ENCODE assay signal across 8 mouse cellular contexts in the genomic region with DNA sequence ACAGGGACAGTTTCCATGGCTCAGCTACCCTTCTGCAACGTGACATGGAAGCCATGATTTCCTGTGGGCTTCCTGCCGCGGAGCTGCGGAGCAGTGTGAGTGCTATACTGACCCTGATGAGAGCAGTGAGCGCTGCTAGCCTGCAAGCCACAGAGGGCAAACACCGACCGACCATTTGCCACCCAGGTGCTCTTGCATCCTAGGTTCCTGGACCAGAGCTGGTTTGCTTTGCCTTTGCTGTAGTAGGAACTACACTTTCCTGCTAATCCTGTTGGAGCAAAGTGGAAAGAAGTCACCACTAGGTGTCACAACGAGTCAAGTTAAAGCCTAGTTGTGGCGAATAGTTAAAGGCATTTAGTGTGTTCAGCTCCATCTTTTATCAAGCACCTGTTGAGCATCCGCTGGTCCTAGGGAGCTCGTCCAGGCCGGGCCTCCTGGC. TPM values are rescaled to one million over a fixed set of nuclear protein-coding genes. Genes with fewer than 3 reads are reported as not detected.
A peak's percentile ranks its signal among the peaks of the same experiment; 100 is the strongest.
DNase-seq lines count a peak whose midpoint lies in the region; ATAC-seq lines count a peak whose summit lies in the region.

No protein-coding gene starts in this region.

- no peak overlapping the region for H3K4me2 ChIP-seq in intestine, embryonic 16.5 days (ENCODE audit: low read depth, low read length)

- WGBS in intestine, embryonic 16.5 days: 19% methylated on average over 12 of the region's 12 CpGs

- no peaks in the 10 kb centered on the region for H3K27me3 ChIP-seq in intestine, embryonic 16.5 days (replicated peaks; ENCODE audit: control insufficient read depth, insufficient read depth, low read length)

- no peaks in the 10 kb centered on the region for H3K4me1 ChIP-seq in intestine, embryonic 16.5 days (ENCODE audit: control insufficient read depth, insufficient read depth, low read length)

- H3K9me3 ChIP-seq in intestine, embryonic 16.5 days (ENCODE audit: control insufficient read depth, low read length): no peaks in the 10 kb centered on the region

- peak; percentile 61 for DNase-seq in testis, postnatal 10 days (ENCODE audit: low spot score)
- DNase-seq in testis, postnatal 14 days (ENCODE audit: low spot score): no peak
- DNase-seq in cerebellum, postnatal 10 days: peak; percentile 82 to 91
- DNase-seq in frontal cortex, postnatal 36 days (ENCODE audit: low spot score in 2 of 2): peak; percentile 70 to 94
- DNase-seq in left cerebral cortex, adult 9 months (ENCODE audit: low spot score in 2 of 2): peak; percentile 67 to 94
- peak; percentile 65 for DNase-seq in right cerebral cortex, postnatal 14 days

- no peak overlapping the region for H3K9ac ChIP-seq in intestine, embryonic 16.5 days (ENCODE audit: low read depth, low read length)

- H3K36me3 ChIP-seq in intestine, embryonic 16.5 days (ENCODE audit: control insufficient read depth, insufficient read depth, low read length): no peaks in the 10 kb centered on the region

- ATAC-seq in intestine, embryonic 16.5 days: peak; percentile 33
- ATAC-seq in megakaryocyte-erythroid progenitor cell, adult 5-6 weeks (replicated peaks; ENCODE audit: low FRiP score, low TSS enrichment, poor library complexity, severe bottlenecking): peak; percentile 77

- no peak overlapping the region for H3K4me3 ChIP-seq in intestine, embryonic 16.5 days (ENCODE audit: low read length)

- H3K27ac ChIP-seq in intestine, embryonic 16.5 days (ENCODE audit: low read length): no peak overlapping the region

RNA-seq across cellular contexts. Expression of a gene that starts 25.2 kb away (rescaled TPM):
- 147 and 155 TPM in 2 replicates for polyA plus RNA-seq in intestine, embryonic 16.5 days (2015; fragmentation: Nextera tagmentation; extraction: Ambion mirVana)
- 38.1 and 43.7 TPM in 2 replicates for total RNA-seq in megakaryocyte-erythroid progenitor cell, adult 5-6 weeks (2014; fragmentation: Nextera tagmentation)
- 36.6 and 60.5 TPM in 2 replicates for total RNA-seq in megakaryocyte-erythroid progenitor cell, adult 5-6 weeks (2017)
